Mouse (Mus musculus): ENCODE measurements around the gene Prkcd.

Gene Prkcd

GRCm38 (mm10) chr14:30575791-30576190 is 50.2 kb downstream of the Prkcd start:
- in situ Hi-C loops (cut with MboI, MseI): no loop called here

- in situ Hi-C loops (cut with MboI, MseI): no loop called here
Measured at GRCm38 (mm10) chr14:30573983-30574584, 51.9 kb downstream of the Prkcd start.

GRCm38 (mm10) chr14:30573235-30573634 is 52.8 kb downstream of the Prkcd start:
- in situ Hi-C loops (cut with MboI, MseI): no loop called here

- in situ Hi-C loops (cut with MboI, MseI): no loop called here
Measured at GRCm38 (mm10) chr14:30572253-30572652, 53.8 kb downstream of the Prkcd start.

GRCm38 (mm10) chr14:30570303-30570702 is 55.7 kb downstream of the Prkcd start:
- in situ Hi-C loops (cut with MboI, MseI): no loop called here

- in situ Hi-C loops (cut with MboI, MseI): no loop called here
Measured at GRCm38 (mm10) chr14:30568016-30568415, 58.0 kb downstream of the Prkcd start.

- in situ Hi-C loops (cut with MboI, MseI): no loop called here
Measured at GRCm38 (mm10) chr14:30566317-30566716, 59.7 kb downstream of the Prkcd start.

GRCm38 (mm10) chr14:30564451-30564850 is 61.6 kb downstream of the Prkcd start:
- in situ Hi-C loops (cut with MboI, MseI): no loop called here

- in situ Hi-C loops (cut with MboI, MseI): no loop called here
Measured at GRCm38 (mm10) chr14:30562343-30562742, 63.7 kb downstream of the Prkcd start.

- in situ Hi-C loops (cut with MboI, MseI): no loop called here
Measured at GRCm38 (mm10) chr14:30561470-30562187, 64.4 kb downstream of the Prkcd start.

- in situ Hi-C loops (cut with MboI, MseI): no loop called here
Measured at GRCm38 (mm10) chr14:30560803-30561389, 65.1 kb downstream of the Prkcd start.

GRCm38 (mm10) chr14:30559321-30559850 is 66.6 kb downstream of the Prkcd start:
- in situ Hi-C loops (cut with MboI, MseI): no loop called here

GRCm38 (mm10) chr14:30557730-30558129 is 68.3 kb downstream of the Prkcd start:
- in situ Hi-C loops (cut with MboI, MseI): no loop called here

GRCm38 (mm10) chr14:30556651-30557050 is 69.4 kb downstream of the Prkcd start:
- in situ Hi-C loops (cut with MboI, MseI): no loop called here

GRCm38 (mm10) chr14:30553185-30553584 is 72.8 kb downstream of the Prkcd start:
- in situ Hi-C loops (cut with MboI, MseI): no loop called here

GRCm38 (mm10) chr14:30551981-30552380 is 74.0 kb downstream of the Prkcd start:
- in situ Hi-C loops (cut with MboI, MseI): no loop called here

- in situ Hi-C loops (cut with MboI, MseI): no loop called here
Measured at GRCm38 (mm10) chr14:30551509-30551908, 74.5 kb downstream of the Prkcd start.

- in situ Hi-C loops (cut with MboI, MseI): no loop called here
Measured at GRCm38 (mm10) chr14:30550232-30551070, 75.6 kb downstream of the Prkcd start.

GRCm38 (mm10) chr14:30549777-30550149 is 76.2 kb downstream of the Prkcd start:
- in situ Hi-C loops (cut with MboI, MseI): no loop called here

GRCm38 (mm10) chr14:30548965-30549776 is 76.8 kb downstream of the Prkcd start:
- in situ Hi-C loops (cut with MboI, MseI): no loop called here

- in situ Hi-C loops (cut with MboI, MseI): no loop called here
Measured at GRCm38 (mm10) chr14:30548131-30548720, 77.8 kb downstream of the Prkcd start, which contains the start of gene Tkt. TSS of gene Tkt (plus strand) at chr14:30548359.
